Mouse (Mus musculus) CD4-positive naive resting alpha-beta T cell, adult 57 days (primary cell): ENCODE measurements around the gene Vmn1r214. TPM values are rescaled to one million over a fixed set of nuclear protein-coding genes. Genes with fewer than 3 reads are reported as not detected.

Experiments
- total RNA-seq: library from RNA; stranded (reverse); gene quantifications from one replicate; pipeline ENCODE4 v1.2.4, GENCODE M21; 2023

Vmn1r214 gene
- not detected for total RNA-seq

DNA sequence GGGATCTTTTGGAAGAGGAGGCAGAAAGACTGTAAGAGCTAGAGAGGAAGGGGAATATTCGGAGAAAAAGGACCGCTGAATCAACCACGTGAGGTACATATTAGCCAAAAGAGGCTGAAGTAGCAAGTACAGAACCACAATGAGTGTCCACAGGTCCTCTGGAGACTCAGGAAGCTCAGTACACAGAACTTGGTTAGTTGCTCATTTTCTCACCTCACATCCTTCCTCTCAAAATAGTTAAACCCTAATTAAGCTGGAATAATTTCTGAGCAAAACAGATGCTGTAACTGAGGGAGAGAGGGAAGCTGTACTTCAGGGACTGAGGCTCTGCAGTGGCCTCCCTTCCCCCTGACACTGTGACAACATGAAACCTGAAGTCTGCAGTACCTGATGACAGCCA lies at the start of gene Vmn1r214:
TSS of gene Vmn1r214 (plus strand) at position 301 of the 400 bp plus-strand sequence.

DNA sequence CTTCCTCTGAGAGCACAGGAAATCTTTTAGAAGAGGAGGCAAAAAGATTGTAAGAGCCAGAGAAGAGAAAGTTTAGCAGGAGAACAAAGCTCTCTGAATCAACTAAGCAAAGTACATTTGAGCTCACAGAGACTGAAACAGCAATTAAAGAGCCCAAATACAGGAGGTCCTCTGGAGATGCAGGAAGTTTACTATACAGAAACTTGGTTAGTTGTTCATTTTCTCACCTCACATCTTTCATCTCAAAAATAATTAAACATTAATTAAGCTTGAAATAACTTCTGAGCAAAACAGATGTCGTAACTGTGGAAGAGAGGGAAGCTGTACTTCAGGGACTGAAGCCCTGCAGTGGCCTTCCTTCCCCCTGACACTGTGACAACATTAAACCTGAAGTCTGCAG lies 22.9 kb upstream of the Vmn1r214 start, which contains the start of gene Vmn1r213:
TSS of gene Vmn1r213 (plus strand) at position 301 of the 400 bp plus-strand sequence.

DNA sequence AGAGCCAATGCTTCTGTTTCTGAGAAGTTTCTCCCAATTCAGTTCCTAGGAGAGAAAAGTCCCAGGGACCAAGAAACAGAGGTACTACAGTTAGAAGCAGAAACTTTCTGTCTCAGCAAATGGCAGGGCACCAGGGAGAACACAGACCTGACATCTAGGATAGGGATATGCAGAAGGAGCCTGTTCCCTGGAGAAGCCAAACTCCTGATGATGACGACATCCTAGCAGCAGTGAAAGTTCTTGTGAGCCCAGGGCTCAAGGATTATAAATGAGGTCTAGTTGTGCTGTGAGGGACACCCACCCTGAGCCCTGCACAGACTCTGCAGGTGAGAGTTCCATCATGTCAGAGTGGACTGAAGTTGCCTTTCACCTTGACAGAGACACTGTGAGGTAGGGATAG lies 37.5 kb downstream of the Vmn1r214 start, which contains the start of gene Vmn1r215:
TSS of gene Vmn1r215 (plus strand) at position 301 of the 400 bp plus-strand sequence.

Other genes starting within 250 kb of the Vmn1r214 start
- 0.12 TPM for gene Vmn1r209, start 220.7 kb upstream of the Vmn1r214 start, total RNA-seq
- gene Vmn1r210, start 199.1 kb upstream of the Vmn1r214 start, total RNA-seq = not detected
- gene Vmn1r211, start 172.9 kb upstream of the Vmn1r214 start, total RNA-seq = not detected
- not detected for gene Vmn1r212, start 146.2 kb upstream of the Vmn1r214 start, total RNA-seq
- gene Vmn1r213, start 22.8 kb upstream of the Vmn1r214 start, total RNA-seq = not detected
- gene Vmn1r215, start 37.6 kb downstream of the Vmn1r214 start, total RNA-seq = not detected
- gene Vmn1r217, start 87.8 kb downstream of the Vmn1r214 start, total RNA-seq = not detected
- gene Vmn1r218, start 102.7 kb downstream of the Vmn1r214 start, total RNA-seq = not detected
- gene Vmn1r219, start 128.9 kb downstream of the Vmn1r214 start, total RNA-seq = not detected
- not detected for gene Vmn1r220, start 157.6 kb downstream of the Vmn1r214 start, total RNA-seq
- not detected for gene Vmn1r221, start 183.7 kb downstream of the Vmn1r214 start, total RNA-seq
- not detected for gene Vmn1r222, start 205.5 kb downstream of the Vmn1r214 start, total RNA-seq
- not detected for gene Vmn1r223, start 216.7 kb downstream of the Vmn1r214 start, total RNA-seq